Mouse (Mus musculus) thymus, adult 2 months (tissue): Measurements from ENCODE around the gene Hnmt.

Experiments
- CTCF ChIP-seq: fragments of 200-500 bp; IDR thresholded peaks from 2 replicates; pipeline ENCODE4 v1.5.1; 2012; ENCODE audit warnings: mild to moderate bottlenecking, control low read depth, low read length, moderate library complexity, borderline replicate concordance; ENCODE audit not compliant: control insufficient read depth, poor library complexity, insufficient read depth; ENCODE audit errors: extremely low read depth
- POLR2A ChIP-seq: fragments of 200-500 bp; IDR thresholded peaks from 2 replicates; pipeline ENCODE4 v1.6.1; 2012; ENCODE audit warnings: mild to moderate bottlenecking, low read length, control low read depth, moderate library complexity; ENCODE audit not compliant: control insufficient read depth, poor library complexity, insufficient read depth; ENCODE audit errors: extremely low read depth

- TF ChIP-seq POLR2A = no peak
- no peak for TF ChIP-seq CTCF
These were observed 66.3 kb downstream of the Hnmt start for GRCm38 (mm10) chr2:23982860-23983259.
